Mouse (Mus musculus) midbrain, embryonic 16.5 days (tissue): ENCODE measurements around the gene Il6ra. TPM values are rescaled to one million over a fixed set of nuclear protein-coding genes. Genes with fewer than 3 reads are reported as not detected.

Experiments used
- ATAC-seq: fragments of 200-750 bp; cut with Nextera tagmentation; 2 replicates; pipeline ENCODE4 v1.8.0; 2017; ENCODE audit warnings: moderate TSS enrichment
- H3K27ac ChIP-seq: fragments of 300-500 bp; sonication (generic); 2 replicates; pipeline ENCODE4 v1.5.1; 2014; ENCODE audit warnings: mild to moderate bottlenecking, low read length, mixed read lengths
- H3K27me3 ChIP-seq: fragments of 300-500 bp; sonication (generic); 2 replicates; pipeline ENCODE4 v1.6.1; 2014; ENCODE audit warnings: low read depth, low read length, mixed read lengths; ENCODE audit not compliant: control insufficient read depth, insufficient read depth
- H3K36me3 ChIP-seq: fragments of 300-500 bp; sonication (generic); 2 replicates; pipeline ENCODE4 v1.6.1; 2014; ENCODE audit warnings: mild to moderate bottlenecking, low read length, moderate library complexity, mixed read lengths; ENCODE audit not compliant: control insufficient read depth, insufficient read depth
- H3K4me1 ChIP-seq: fragments of 300-500 bp; sonication (generic); 2 replicates; pipeline ENCODE4 v1.6.1; 2014; ENCODE audit warnings: mild to moderate bottlenecking, low read length, mixed read lengths; ENCODE audit not compliant: control insufficient read depth, insufficient read depth
- H3K4me2 ChIP-seq: fragments of 300-500 bp; sonication (generic); 2 replicates; pipeline ENCODE4 v1.6.1; 2014; ENCODE audit warnings: mild to moderate bottlenecking, low read length, mixed read lengths
- H3K4me3 ChIP-seq: fragments of 300-500 bp; sonication (generic); 2 replicates; pipeline ENCODE4 v1.5.1; 2014; ENCODE audit warnings: low read depth, mild to moderate bottlenecking, low read length, moderate library complexity, mixed read lengths
- H3K9ac ChIP-seq: fragments of 300-500 bp; sonication (generic); 2 replicates; pipeline ENCODE4 v1.6.1; 2014; ENCODE audit warnings: low read depth, low read length, mixed read lengths
- H3K9me3 ChIP-seq: fragments of 300-500 bp; sonication (generic); replicated peaks from 2 replicates; pipeline ENCODE4 v1.6.1; 2014; ENCODE audit warnings: mild to moderate bottlenecking, low read length, mixed read lengths; ENCODE audit not compliant: control insufficient read depth, poor library complexity, severe bottlenecking
- WGBS: fragments of 180-500 bp; shearing (Covaris S2); extraction: QIAGEN DNeasy Blood & Tissue Kit; methylation state at CpG from one replicate; pipeline ENCODE4 v1.1.7; 2014; 5-methylcytosine and 5-hydroxymethylcytosine counted together
- polyA plus RNA-seq: library from polyadenylated mRNA; unstranded; fragments of >200 nt; fragmentation: Nextera tagmentation; extraction: Ambion mirVana; gene quantifications from 2 replicates; pipeline ENCODE4 v1.2.1, GENCODE M21; 2015

Il6ra gene
- polyA plus RNA-seq, 1 experiment from 2014 or later = 0.75 TPM

GRCm38 (mm10) chr3:89857353-89857752 lies 55.6 kb downstream of the Il6ra start:
- Histone ChIP-seq H3K4me2 (no peak overlapping the region), H3K4me1 (peaks cover 3% of the 10 kb centered on the region; the same call in 1 of the 2 replicates), H3K9me3 (no peaks in the 10 kb centered on the region), H3K36me3 (no peaks in the 10 kb centered on the region), H3K27ac (no peak overlapping the region), H3K9ac (no peak overlapping the region), H3K27me3 (no peaks in the 10 kb centered on the region), H3K4me3 (no peak overlapping the region)
- WGBS = 88% methylated on average over 3 of the region's 3 CpGs
- ATAC-seq = no peak

DNA sequence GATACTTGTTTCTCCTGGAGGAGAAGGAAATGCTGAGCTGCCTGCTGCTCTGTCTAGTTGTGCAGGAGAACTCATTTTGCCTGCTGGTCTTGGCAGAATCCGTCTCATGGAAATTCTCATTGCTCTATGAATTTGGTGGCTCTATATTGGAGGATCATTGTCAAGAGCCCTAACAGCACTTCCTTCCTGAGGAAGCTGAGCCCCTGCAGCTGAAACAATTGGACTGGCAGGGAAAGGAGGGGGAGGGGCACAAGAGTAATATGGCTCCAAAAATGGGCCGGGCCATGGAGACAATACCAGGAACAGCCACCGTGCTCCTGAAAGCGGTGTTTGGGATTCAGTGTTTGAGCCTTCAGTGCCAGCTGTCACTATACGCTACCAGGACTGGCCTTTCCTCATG lies 59.2 kb downstream of the Il6ra start:
- Histone ChIP-seq H3K4me1 (no peaks in the 10 kb centered on the region), H3K9me3 (no peaks in the 10 kb centered on the region), H3K9ac (no peak overlapping the region), H3K4me3 (no peak overlapping the region), H3K27ac (0 out of 2 replicates have a peak overlapping the region, but pooled peaks have one; percentile 7), H3K36me3 (no peaks in the 10 kb centered on the region), H3K4me2 (no peak overlapping the region), H3K27me3 (no peaks in the 10 kb centered on the region)
- WGBS = 72% methylated on average over 5 of the region's 5 CpGs
- ATAC-seq = no peak

DNA sequence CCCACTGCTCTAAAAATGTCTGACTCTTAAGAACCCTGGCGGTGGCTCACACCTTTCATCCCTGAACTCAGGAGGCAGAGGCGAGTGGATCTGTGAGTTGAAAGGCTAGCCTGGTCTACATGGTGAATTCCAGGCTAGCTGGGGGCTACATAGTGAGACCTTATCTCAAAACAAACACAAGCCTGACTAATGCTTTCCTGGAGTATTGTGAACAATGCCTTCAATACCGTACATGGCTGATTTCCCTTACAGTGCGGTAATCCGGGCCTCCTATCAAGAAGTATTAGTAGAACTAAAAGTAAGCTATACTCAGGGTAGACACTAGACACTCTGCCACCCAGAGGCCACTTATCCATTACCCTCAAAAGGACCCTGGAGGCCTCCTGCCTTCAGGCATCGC lies 64.9 kb downstream of the Il6ra start:
- no peaks in the 10 kb centered on the region for H3K27me3 ChIP-seq
- no peak for ATAC-seq
- H3K27ac ChIP-seq = no peak overlapping the region
- H3K4me3 ChIP-seq = no peak overlapping the region
- H3K9me3 ChIP-seq = no peaks in the 10 kb centered on the region
- 91% methylated on average over 6 of the region's 6 CpGs for WGBS
- H3K36me3 ChIP-seq = no peaks in the 10 kb centered on the region
- H3K4me1 ChIP-seq = no peaks in the 10 kb centered on the region
- no peak overlapping the region for H3K4me2 ChIP-seq
- no peak overlapping the region for H3K9ac ChIP-seq

DNA sequence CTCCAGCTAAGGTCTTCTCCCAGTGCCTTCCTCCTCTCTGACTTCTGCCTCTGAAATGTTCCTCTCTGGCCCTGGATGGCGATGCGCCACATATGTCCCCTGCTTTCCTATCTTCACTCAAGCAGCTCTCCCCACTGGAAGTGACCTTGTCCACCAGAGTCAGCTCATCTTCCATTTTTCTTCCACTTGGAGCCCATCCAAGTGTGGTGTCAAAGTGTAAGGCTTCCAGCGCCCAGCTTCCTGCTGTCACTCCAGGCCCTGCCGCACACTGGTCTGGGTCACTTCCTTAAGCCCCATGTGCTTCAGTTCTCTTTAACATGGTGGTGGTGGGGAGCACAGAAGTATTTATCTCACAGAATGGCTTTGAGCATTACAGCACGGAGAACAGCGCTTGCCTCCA lies 65.4 kb downstream of the Il6ra start:
- no peak for ATAC-seq
- no peak overlapping the region for H3K27ac ChIP-seq
- WGBS = 87% methylated on average over 6 of the region's 6 CpGs

GRCm38 (mm10) chr3:89847126-89847525 lies 65.9 kb downstream of the Il6ra start:
- Histone ChIP-seq H3K36me3 (no peaks in the 10 kb centered on the region), H3K4me2 (no peak overlapping the region), H3K27ac (no peak overlapping the region), H3K4me3 (no peak overlapping the region), H3K9me3 (no peaks in the 10 kb centered on the region), H3K9ac (no peak overlapping the region), H3K27me3 (no peaks in the 10 kb centered on the region), H3K4me1 (no peaks in the 10 kb centered on the region)
- ATAC-seq = no peak
- WGBS = 88% methylated on average over 3 of the region's 3 CpGs

More for the DNA sequence above, 65.4 kb downstream of the Il6ra start:
- no peaks in the 10 kb centered on the region for H3K27me3 ChIP-seq
- no peaks in the 10 kb centered on the region for H3K4me1 ChIP-seq
- H3K36me3 ChIP-seq = no peaks in the 10 kb centered on the region
- no peaks in the 10 kb centered on the region for H3K9me3 ChIP-seq
- H3K9ac ChIP-seq = no peak overlapping the region
- no peak overlapping the region for H3K4me3 ChIP-seq
- H3K4me2 ChIP-seq = no peak overlapping the region

GRCm38 (mm10) chr3:89845814-89846213 lies 67.2 kb downstream of the Il6ra start:
- Histone ChIP-seq H3K9ac (no peak overlapping the region), H3K4me1 (no peaks in the 10 kb centered on the region), H3K4me2 (no peak overlapping the region), H3K9me3 (no peaks in the 10 kb centered on the region), H3K27me3 (no peaks in the 10 kb centered on the region), H3K36me3 (no peaks in the 10 kb centered on the region), H3K4me3 (no peak overlapping the region), H3K27ac (no peak overlapping the region)
- ATAC-seq = no peak
- WGBS = 84% methylated on average over 9 of the region's 9 CpGs

- ATAC-seq = no peak
These were observed 69.8 kb downstream of the Il6ra start for GRCm38 (mm10) chr3:89843148-89843547.

DNA sequence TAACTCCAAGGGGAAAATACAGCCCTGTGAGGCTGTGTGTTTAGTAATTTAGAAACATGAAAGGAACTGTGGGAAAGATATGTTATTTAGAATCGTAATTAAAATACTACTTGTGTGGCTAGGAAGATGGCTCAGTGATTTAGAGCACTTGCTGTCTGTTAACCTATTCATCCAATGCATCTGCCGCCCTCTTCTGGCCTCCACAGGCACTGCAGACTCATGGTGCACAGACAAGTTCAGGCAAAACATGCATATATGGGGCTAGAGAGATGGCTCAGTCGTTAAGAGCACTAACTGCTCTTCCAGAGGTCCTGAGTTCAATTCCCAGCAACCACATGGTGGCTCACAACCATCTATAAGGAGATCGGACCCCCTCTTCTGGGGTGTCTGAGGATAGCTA lies 70.7 kb downstream of the Il6ra start:
- Histone ChIP-seq H3K4me2 (no peak overlapping the region), H3K27ac (no peak overlapping the region), H3K9ac (no peak overlapping the region)

More at GRCm38 (mm10) chr3:89843148-89843547, 69.8 kb downstream of the Il6ra start:
- H3K4me2 ChIP-seq = no peak overlapping the region
- no peaks in the 10 kb centered on the region for H3K9me3 ChIP-seq
- WGBS = 69% methylated on average over 9 of the region's 9 CpGs
- no peaks in the 10 kb centered on the region for H3K36me3 ChIP-seq
- H3K4me3 ChIP-seq = no peak overlapping the region
- no peak overlapping the region for H3K27ac ChIP-seq
- no peaks in the 10 kb centered on the region for H3K4me1 ChIP-seq
- no peak overlapping the region for H3K9ac ChIP-seq
- no peaks in the 10 kb centered on the region for H3K27me3 ChIP-seq

DNA sequence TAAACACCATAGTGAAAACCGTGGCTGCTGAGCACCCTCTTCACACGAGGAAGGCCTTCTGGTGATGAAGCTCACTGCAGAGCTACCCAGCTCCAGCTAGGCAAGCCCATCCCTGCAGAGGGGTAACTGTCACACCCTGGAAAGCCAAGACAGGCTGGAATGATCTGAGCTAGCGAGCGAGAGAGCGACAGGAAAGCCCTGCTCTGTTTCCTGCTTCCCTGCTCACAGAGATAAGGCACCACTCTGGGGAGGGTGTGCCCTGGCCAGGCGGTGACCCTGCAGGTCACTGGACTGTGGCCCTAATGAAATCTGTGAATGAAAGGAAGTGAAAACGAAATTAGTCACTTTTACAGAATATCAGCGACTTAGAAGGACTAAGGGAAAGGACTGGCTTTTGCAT lies 77.6 kb downstream of the Il6ra start:
- 49% methylated on average over 8 of the region's 8 CpGs for WGBS
- Histone ChIP-seq H3K27me3 (peaks cover 39% of the 10 kb centered on the region), H3K9me3 (no peaks in the 10 kb centered on the region), H3K27ac (no peak overlapping the region), H3K36me3 (no peaks in the 10 kb centered on the region), H3K9ac (no peak overlapping the region), H3K4me3 (no peak overlapping the region), H3K4me2 (no peak overlapping the region), H3K4me1 (peaks cover 9% of the 10 kb centered on the region; the same call in 1 of the 2 replicates)
- no peak for ATAC-seq

More for the DNA sequence above, 70.7 kb downstream of the Il6ra start:
- Histone ChIP-seq H3K27me3 (no peaks in the 10 kb centered on the region), H3K9me3 (no peaks in the 10 kb centered on the region), H3K4me3 (no peak overlapping the region), H3K4me1 (no peaks in the 10 kb centered on the region), H3K36me3 (no peaks in the 10 kb centered on the region)
- WGBS = 68% methylated on average over 4 of the region's 4 CpGs
- ATAC-seq = no peak
